Mouse (Mus musculus) kidney, adult 9 months (tissue): ENCODE results near the gene Obox3.
"Not testable (repeated sequence)": the region's sequence is repeated elsewhere in the genome, so short reads cannot be mapped to it uniquely, and the experiment has no call there.

Experiments
- DNase-seq: peaks from one replicate; pipeline ENCODE4 v3.0.0; 2022

Gene Obox3

DNA sequence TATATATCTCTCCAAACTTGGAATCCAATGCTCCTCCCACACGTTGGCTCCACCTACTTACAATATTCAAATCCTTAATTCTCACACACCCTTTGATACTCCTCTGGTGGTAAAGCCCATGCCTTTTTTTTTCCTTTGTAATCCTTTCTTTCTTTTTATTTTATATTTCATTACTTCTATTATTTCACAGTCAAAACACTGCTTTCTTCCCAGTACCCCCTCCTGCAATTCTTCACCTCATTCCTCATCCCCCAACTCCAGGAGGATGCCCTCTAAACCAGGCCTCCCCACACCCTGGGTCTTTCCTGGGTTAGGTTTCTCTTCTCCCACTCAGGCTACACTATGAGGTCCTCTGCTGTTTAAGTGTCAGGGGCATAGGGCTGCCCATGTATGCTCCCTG lies at the start of gene Obox3:
Obox3 (minus strand) TSS at position 101 of the 400 bp plus-strand sequence.
- DNase-seq = not testable (repeated sequence)

DNA sequence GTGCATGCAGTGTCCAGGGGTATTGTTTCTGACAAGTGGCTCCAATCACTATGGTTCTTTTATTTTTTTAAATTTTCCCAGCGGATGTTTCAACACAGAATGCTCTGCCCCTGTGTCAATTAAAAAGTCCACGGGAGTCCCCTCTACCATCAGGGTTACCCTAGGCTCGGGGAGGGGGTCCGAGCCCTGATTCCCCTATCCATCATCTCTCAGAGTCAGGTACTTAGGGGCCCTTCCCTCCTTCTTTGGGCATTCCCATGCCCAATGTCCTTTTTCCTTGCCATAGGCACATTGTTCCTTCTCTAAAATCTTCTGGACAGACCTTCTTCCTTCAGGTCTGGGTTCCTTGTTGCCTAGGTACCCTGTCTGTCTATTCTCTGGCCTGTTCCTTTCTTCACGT lies 130.3 kb downstream of the Obox3 start:
- not testable (repeated sequence) for DNase-seq
